Mouse (Mus musculus) urinary bladder, adult 18-20 months (tissue): ENCODE results near the gene Npffr2.
"Not testable (repeated sequence)": the region's sequence is repeated elsewhere in the genome, so short reads cannot be mapped to it uniquely, and the experiment has no call there.

Source experiments
- DNase-seq, 2 experiments: peaks; one replicate each; pipeline ENCODE4 v3.0.0; 2022; ENCODE audit warnings: low spot score in 2 of 2, mixed read lengths in 2 of 2

Npffr2 gene

DNA sequence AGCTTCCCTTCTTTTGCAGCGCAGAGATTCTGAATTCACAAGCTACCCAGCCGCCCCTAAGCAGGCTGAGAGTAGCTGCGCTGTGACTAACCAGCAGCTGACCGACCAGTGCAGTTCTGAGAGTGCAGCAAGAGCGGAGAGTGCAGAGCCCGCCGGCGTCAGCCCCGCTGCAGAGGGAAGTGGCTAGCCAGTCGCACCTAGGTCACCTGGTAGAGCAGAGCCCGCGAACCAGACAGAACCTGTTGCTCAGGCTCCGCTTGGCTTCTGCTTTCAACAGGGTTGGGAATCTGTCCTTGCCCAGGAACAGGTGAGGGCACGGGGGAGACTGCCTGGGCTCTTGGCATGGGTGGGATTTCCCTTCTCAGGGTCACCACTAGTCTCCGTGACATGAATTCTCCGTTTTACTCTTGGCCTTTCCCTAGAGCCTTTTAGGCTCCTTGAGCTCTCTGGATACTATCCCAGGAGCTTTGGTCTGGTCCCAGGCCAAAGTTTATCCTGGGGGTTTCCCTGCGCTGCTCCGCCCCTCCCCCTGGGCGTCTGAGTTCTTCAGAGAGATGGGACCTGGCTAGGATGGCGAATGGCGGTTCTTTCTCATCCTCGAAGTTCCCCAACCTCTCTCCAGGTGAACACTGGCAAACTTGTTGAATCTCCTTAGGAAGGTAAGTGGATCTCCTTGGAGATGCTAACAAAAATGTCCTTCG, at the start of gene Npffr2:
Gene Npffr2 (plus strand): TSS at position 552 of the 701 bp plus-strand sequence.
- peak; percentile 19 to 21 for DNase-seq

GRCm38 (mm10) chr5:89492560-89492959, 34.7 kb upstream of the Npffr2 start:
- DNase-seq, result no peak

GRCm38 (mm10) chr5:89500182-89500581, 27.0 kb upstream of the Npffr2 start:
- DNase-seq, result no peak

DNA sequence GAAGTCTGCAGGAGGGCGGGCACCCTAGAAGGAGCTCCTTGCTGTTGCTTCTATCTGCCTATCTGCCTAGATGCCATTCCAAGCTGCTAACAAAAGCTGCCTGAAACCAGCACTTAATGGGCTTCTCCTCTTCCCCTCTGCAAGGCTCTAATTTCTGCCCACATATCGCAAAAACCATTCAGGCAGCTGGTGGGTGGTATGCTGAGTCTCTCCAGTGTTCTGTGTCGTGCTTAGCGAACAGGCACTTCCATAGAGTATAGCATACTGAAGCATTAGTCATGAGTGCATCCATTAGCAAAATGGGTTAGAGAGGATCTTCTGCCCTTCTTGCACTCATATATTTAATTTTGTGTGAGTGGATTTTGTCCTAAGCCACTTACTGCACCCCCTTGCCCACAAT, 8.6 kb upstream of the Npffr2 start:
- no peak for DNase-seq

GRCm38 (mm10) chr5:89526181-89526778, 949 bp upstream of the Npffr2 start:
- no peak for DNase-seq

GRCm38 (mm10) chr5:89528951-89529350, 1.7 kb downstream of the Npffr2 start:
- DNase-seq, result no peak

DNA sequence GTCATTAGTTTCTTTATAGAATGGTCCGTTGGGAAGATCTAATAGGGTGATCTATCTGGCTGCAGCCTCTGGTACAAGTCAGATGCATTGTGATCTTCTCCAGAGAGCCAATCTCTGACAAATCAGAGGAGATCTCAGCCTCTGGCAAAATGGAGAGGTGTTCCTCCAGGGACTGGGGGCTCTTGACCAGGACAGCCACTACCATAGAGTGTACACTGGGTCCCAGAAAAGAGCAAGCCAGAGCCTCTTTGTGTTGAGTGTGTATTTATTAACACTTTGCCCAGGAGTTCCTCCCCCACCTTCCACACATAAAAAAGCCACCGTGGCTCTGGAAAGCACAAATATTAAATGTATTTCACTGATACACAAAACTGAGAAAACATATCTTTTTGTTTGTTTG, 2.2 kb downstream of the Npffr2 start:
- DNase-seq, result no peak

DNA sequence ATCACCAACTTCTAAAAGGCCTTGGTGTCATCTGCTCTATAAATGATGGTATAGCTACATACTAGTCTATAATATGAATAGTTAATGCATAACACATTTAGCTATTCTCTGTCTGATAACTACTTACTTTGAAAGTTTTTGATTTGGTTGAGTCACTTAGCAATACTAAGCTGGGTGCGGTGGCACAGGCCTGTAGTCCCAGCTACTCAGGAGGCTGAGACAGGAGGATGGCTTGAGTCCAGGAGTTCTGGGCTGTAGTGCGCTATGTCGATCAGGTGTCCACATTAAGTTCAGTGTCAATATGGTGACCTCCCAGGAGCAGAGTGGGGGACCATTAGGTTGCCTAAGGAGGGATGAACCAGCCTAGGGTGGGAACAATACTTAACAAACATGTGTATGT, 8.8 kb downstream of the Npffr2 start:
- DNase-seq, result no peak

DNA sequence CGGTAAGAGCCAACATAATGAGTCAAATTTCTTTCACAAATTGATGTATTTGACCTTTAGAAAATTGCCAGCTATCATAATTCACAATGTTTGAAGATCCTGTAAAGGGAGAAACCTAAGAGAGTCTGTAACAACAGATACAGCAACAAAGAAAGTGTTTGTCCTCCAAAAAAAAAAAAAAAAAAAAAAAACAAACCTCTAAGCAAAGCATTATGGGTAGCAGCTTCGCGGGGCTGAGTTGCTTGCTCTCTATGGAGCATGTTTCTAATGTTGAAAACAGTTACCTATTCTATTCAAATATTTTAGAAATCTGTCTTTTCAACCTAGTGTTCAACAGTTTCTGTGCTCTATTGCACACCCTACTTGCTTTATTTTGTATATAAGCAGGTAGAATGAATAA, 15.2 kb downstream of the Npffr2 start:
- no peak for DNase-seq

DNA sequence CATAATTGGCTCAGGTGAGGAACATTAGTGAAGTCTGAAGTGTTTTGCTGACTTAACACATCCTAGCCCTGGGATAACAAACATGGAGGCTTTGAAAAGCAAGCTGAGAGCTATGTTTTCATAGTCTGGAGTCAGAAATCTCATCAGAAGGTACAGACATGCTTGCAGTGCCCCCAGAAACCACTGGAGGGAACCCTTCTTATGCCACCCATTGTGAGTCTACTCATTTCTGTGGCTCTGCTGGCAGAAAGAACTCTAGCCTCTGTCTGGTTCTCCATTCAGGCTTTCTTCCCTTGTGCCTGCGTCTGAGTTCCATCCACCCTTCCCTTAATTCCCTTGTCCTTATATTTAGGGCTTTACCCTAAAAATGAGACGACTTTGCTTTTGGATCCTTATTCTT, 16.2 kb downstream of the Npffr2 start:
- peak; percentile 9 to 35 for DNase-seq

GRCm38 (mm10) chr5:89559118-89559517, 31.9 kb downstream of the Npffr2 start:
- not testable (repeated sequence) for DNase-seq

GRCm38 (mm10) chr5:89561381-89561780, 34.2 kb downstream of the Npffr2 start:
- no peak for DNase-seq

- no peak for DNase-seq
These were observed 51.4 kb downstream of the Npffr2 start for GRCm38 (mm10) chr5:89578678-89579077.

GRCm38 (mm10) chr5:89579181-89579580, 52.0 kb downstream of the Npffr2 start:
- DNase-seq, result no peak

DNA sequence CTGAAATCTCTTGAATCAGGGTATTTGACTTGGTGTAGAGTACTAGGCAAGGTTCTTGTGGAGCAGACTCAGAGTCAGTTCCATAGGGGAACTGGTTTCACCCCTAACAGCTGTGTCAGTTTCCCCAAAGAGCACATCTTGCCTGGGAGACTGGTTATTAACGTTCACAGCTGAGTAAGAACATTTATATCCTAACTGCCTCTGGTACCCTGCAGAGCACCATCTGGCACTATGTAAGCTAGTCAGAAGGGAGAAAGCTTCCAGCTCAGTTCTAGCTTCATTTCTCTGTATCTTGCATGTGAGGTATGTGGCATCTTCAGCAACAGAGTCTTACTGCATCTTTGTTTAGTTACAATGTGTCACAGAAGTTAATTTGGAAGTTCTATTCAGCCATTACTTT, 53.9 kb downstream of the Npffr2 start:
- no peak for DNase-seq

DNA sequence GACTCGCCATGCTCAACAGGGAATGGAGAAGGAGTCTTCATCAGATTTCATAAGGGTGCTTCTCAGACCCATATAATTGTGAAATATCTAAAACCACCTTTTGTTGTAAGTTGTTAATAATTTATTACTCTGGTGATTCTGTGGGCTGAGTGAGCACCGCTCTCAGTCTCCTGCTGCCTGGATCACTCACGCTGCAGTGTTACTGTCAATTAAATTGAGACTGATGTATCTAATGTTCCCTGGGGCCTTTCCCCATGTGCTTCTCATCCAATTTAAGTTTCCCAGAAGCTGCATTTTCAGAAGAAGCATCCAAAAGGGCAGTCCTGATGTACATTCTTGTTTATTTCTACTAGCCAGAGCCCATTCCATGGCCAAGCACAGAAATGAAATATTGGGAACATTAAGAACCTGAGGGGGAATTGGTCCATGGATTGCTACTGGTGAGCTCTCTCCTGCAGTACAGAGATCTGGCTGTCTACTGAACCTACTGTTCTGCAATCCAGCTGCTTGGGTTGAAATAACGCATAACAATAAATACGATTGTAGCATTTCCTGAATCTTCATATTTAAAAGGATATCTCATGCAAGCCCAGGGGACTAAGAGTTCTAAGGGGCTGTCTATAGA, 54.6 kb downstream of the Npffr2 start:
- DNase-seq, result no peak

- no peak for DNase-seq
These were observed 57.8 kb downstream of the Npffr2 start for GRCm38 (mm10) chr5:89585021-89585420.

DNA sequence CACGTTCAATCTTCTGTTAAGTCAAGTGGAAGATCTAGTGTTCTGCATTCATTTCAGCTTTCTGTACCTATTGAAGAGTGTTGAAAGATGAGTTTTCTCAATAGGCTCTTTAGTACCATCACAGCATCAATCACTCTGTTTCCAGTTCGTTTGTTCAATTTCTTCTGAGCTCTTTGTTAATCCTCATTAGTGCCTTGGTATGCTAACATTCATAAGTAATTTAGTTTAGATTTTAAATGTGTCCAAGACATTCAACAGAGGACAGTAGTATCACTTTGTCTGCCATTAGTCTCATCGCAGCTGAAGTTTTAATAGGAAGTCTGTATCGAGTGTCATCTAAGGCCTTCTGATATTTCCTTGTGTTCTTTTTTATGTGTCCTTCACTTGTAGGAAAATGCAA, 65.1 kb downstream of the Npffr2 start:
- no peak for DNase-seq

DNA sequence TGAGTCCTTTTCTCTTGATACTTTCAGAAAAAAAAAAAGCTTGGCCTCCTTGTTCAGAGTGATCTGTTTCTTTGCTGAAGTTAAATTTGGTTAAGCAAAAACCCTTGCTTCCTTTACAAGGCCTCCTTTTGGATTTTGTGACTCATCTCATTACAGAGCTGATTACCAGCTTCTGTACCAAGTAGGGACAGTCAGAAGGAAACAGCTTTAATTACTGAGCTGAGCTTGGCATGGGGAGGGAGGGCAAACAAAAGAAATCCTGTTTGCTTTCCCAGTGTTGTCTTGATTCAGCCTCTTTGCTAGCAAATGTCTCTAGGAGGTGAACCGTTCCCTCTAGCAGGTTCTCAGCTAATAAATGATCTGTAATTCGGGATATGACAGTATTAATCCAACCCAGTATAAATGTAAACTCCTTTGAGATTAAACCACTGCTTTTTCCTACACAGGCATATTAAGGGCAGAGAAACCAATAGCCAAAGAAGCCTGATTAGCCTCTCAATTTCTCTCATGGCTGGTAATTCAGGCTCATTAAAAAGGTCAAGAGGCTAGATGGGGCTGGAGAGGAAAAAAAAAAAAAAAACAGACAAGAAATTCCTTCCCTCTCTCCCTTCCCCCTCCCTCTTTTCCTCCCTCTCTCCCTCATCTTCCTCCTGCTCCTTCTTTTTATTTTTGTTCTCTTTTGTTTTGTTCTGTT, 84.2 kb downstream of the Npffr2 start:
- no peak for DNase-seq

GRCm38 (mm10) chr5:89612262-89612661, 85.0 kb downstream of the Npffr2 start:
- no peak for DNase-seq

DNA sequence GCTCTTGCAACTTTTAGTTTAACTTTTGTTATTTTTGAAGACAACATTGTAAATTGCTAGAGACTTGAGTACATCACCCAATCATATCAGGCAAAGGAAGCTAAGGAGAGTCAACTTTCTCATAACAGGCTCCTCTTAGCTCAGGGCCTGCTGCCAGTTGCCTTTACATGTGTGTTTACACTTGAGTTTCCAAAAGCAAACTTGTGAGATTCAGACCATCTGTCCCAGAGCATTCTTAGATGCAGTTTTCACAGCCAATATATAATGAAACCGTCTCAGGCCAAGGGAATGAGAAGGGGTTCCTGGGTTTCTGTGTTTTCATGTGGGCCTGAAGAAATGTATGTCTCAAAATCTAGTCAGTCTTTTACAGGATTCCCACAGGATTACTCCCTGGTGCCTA, 104.4 kb downstream of the Npffr2 start:
- no peak for DNase-seq
